Mouse (Mus musculus): Measurements from ENCODE around the gene Inpp4b.

- no peak for TF ChIP-seq CTCF (IDR thresholded peaks at IDR 0.05)
- TF ChIP-seq POLR2A (IDR thresholded peaks at IDR 0.05; ENCODE audit: insufficient read depth, low read depth, low read length), result no peak
Observed at GRCm38 (mm10) chr8:81751159-81751558, 408.8 kb downstream of the Inpp4b start.
